ENCODE assay signal across 8 mouse cellular contexts in genomic region chr7:79504723-79505122, GRCm38 (mm10). TPM values are rescaled to one million over a fixed set of nuclear protein-coding genes. Genes with fewer than 3 reads are reported as not detected.
DNase-seq lines count a peak whose midpoint lies in the region; ATAC-seq and TF ChIP-seq lines count a peak whose summit lies in the region.

No protein-coding gene starts in this region.

- TF ChIP-seq POLR2A in brain, embryonic 14.5 days (IDR thresholded peaks at IDR 0.05; ENCODE audit: borderline replicate concordance, extremely low read depth, insufficient read depth, insufficient read length, poor library complexity, severe bottlenecking) = peak; percentile 97

- H3K27me3 ChIP-seq in forebrain, embryonic 10.5 days (ENCODE audit: poor library complexity, severe bottlenecking) = peaks cover 100% of the 10 kb centered on the region
- peaks cover 100% of the 10 kb centered on the region for H3K27me3 ChIP-seq in intestine, embryonic 15.5 days (replicated peaks)
- peaks cover 17% of the 10 kb centered on the region; the same call in 1 of the 2 replicates for H3K27me3 ChIP-seq in midbrain, postnatal 0 days (ENCODE audit: insufficient read depth, low read length)

- in situ Hi-C loops in ES-E14 (cut with MboI; ENCODE audit: low sequenced_read_pairs in 2 of 2, unreplicated experiment in 2 of 2) = no loop called here

- intact Hi-C loops in left cerebral cortex, postnatal 4 days (cut with DNase I) = loop anchor here (5.0 kb wide), 1 partner anchor 38 kb away; no protein-coding TSS in a partner anchor

- peak overlapping the region; percentile 68 for H3K4me2 ChIP-seq in intestine, embryonic 15.5 days (replicated peaks)
- peak overlapping the region; percentile 90 for H3K4me2 ChIP-seq in midbrain, postnatal 0 days (ENCODE audit: low read depth, low read length, poor library complexity, severe bottlenecking)

- H3K27ac ChIP-seq in ES-E14 (ENCODE audit: insufficient read depth, low read depth, low read length, poor library complexity, severe bottlenecking) = no peak overlapping the region
- H3K27ac ChIP-seq in forebrain, embryonic 10.5 days = peak overlapping the region; percentile 98
- H3K27ac ChIP-seq in intestine, embryonic 15.5 days = no peak overlapping the region
- peak overlapping the region; percentile 85 for H3K27ac ChIP-seq in midbrain, postnatal 0 days (ENCODE audit: low read depth, low read length)

- H3K4me3 ChIP-seq in ES-E14 (ENCODE audit: insufficient read depth in 1 of 2, low read depth in 1 of 2, low read length in 2 of 2, poor library complexity in 1 of 2, severe bottlenecking in 1 of 2) = peak overlapping the region; percentile 64 to 68
- peak overlapping the region; percentile 86 for H3K4me3 ChIP-seq in forebrain, embryonic 10.5 days
- H3K4me3 ChIP-seq in intestine, embryonic 15.5 days (replicated peaks) = peak overlapping the region; percentile 38
- H3K4me3 ChIP-seq in midbrain, postnatal 0 days (ENCODE audit: low read depth, low read length) = peak overlapping the region; percentile 78

- ATAC-seq in intestine, embryonic 15.5 days = peak; percentile 76
- ATAC-seq in midbrain, postnatal 0 days (ENCODE audit: low FRiP score) = peak; percentile 86

- WGBS in forebrain, embryonic 10.5 days = under 1% methylated on average over 34 of the region's 42 CpGs
- under 1% methylated on average over 42 of the region's 42 CpGs for WGBS in intestine, embryonic 15.5 days
- under 1% methylated on average over 32 of the region's 42 CpGs for WGBS in midbrain, postnatal 0 days

- peak overlapping the region; percentile 55 for H3K9ac ChIP-seq in ES-E14 (ENCODE audit: insufficient read depth, low read depth, low read length, poor library complexity, severe bottlenecking)
- H3K9ac ChIP-seq in intestine, embryonic 15.5 days = no peak overlapping the region
- peak overlapping the region; percentile 96 for H3K9ac ChIP-seq in midbrain, postnatal 0 days (replicated peaks; ENCODE audit: low read length, poor library complexity, severe bottlenecking)

- no peaks in the 10 kb centered on the region; the same call in 1 of the 2 replicates for H3K36me3 ChIP-seq in ES-E14 (ENCODE audit: control insufficient read depth, insufficient read depth, low read length, poor library complexity, severe bottlenecking)
- peaks cover 82% of the 10 kb centered on the region for H3K36me3 ChIP-seq in forebrain, embryonic 10.5 days (replicated peaks)
- no peaks in the 10 kb centered on the region for H3K36me3 ChIP-seq in intestine, embryonic 15.5 days
- H3K36me3 ChIP-seq in midbrain, postnatal 0 days (ENCODE audit: insufficient read depth, low read length) = no peaks in the 10 kb centered on the region

- peaks cover 0 to 12% of the 10 kb centered on the region in 2 experiments; a peak in 2 of 4 replicates for H3K4me1 ChIP-seq in ES-E14 (ENCODE audit: control insufficient read depth in 2 of 2, insufficient read depth in 2 of 2, low read length in 2 of 2, poor library complexity in 1 of 2)
- H3K4me1 ChIP-seq in forebrain, embryonic 10.5 days = peaks cover 88% of the 10 kb centered on the region
- H3K4me1 ChIP-seq in intestine, embryonic 15.5 days (replicated peaks) = peaks cover 19% of the 10 kb centered on the region
- H3K4me1 ChIP-seq in midbrain, postnatal 0 days (ENCODE audit: insufficient read depth, low read length) = peaks cover 11% of the 10 kb centered on the region; the same call in 1 of the 2 replicates

- no peak for TF ChIP-seq CTCF in brain, embryonic 14.5 days (IDR thresholded peaks at IDR 0.05; ENCODE audit: borderline replicate concordance, extremely low read depth, insufficient read depth, insufficient read length)
- no peak for TF ChIP-seq CTCF in midbrain, postnatal 0 days (IDR thresholded peaks at IDR 0.05)

- no peaks in the 10 kb centered on the region for H3K9me3 ChIP-seq in ES-E14 (ENCODE audit: control insufficient read depth, insufficient read depth, low read depth, low read length)
- H3K9me3 ChIP-seq in forebrain, embryonic 10.5 days = no peaks in the 10 kb centered on the region
- H3K9me3 ChIP-seq in intestine, embryonic 15.5 days = no peaks in the 10 kb centered on the region
- no peaks in the 10 kb centered on the region for H3K9me3 ChIP-seq in midbrain, postnatal 0 days (ENCODE audit: low read length)

- peak; percentile 88 for DNase-seq in ES-E14 (ENCODE audit: low read depth, low spot score)
- peak; percentile 98 for DNase-seq in brain, embryonic 14.5 days (ENCODE audit: low read depth)
- DNase-seq in forebrain, embryonic 10.5 days (ENCODE audit: extremely low spot score, low spot score) = peak; percentile 96
- peak; percentile 98 for DNase-seq in left cerebral cortex, postnatal 4 days
- DNase-seq in midbrain, postnatal 0 days (ENCODE audit: low spot score) = peak; percentile 97
- DNase-seq in urinary bladder, postnatal 25 days (ENCODE audit: low spot score) = no peak
- no peak for DNase-seq in urinary bladder, adult 18-20 months (ENCODE audit: low spot score in 2 of 2)

TF ChIP-seq in ES-E14, 5 proteins besides CTCF, POLR2A, EP300 and RAD21:
- TF ChIP-seq ZC3H11A (IDR thresholded peaks at IDR 0.05; ENCODE audit: borderline replicate concordance, low read depth, low read length) (no peak), CHD2 (IDR thresholded peaks at IDR 0.05; ENCODE audit: low read depth, low read length) (no peak), HCFC1 (IDR thresholded peaks at IDR 0.05; ENCODE audit: borderline replicate concordance, insufficient read depth, low read length) (0 out of 2 replicates have a peak, but pooled peaks have one; percentile 23)

RNA-seq across cellular contexts. Expression of gene Polg, which starts 38.6 kb away (rescaled TPM):
- total RNA-seq in ES-E14 (2012; rRNA removed) = 163 and 240 TPM in 2 replicates
- polyA plus RNA-seq in brain, embryonic 14.5 days (2012; rRNA removed) = 44.7 and 55.4 TPM in 2 replicates
- 42.1 and 46.4 TPM in 2 replicates for polyA plus RNA-seq in forebrain, embryonic 10.5 days (2016; fragmentation: Nextera tagmentation; extraction: Ambion mirVana)
- polyA plus RNA-seq in intestine, embryonic 15.5 days (2015; fragmentation: Nextera tagmentation; extraction: Ambion mirVana) = 34.7 and 39.9 TPM in 2 replicates
- 10 to 100 TPM; 75.8 to 80.6 TPM for total RNA-seq in left cerebral cortex, postnatal 4 days (2021)
- total RNA-seq in midbrain, postnatal 0 days (2014; rRNA removed) = 46.5 and 49.4 TPM in 2 replicates
- polyA plus RNA-seq in midbrain, postnatal 0 days (2015; fragmentation: Nextera tagmentation; extraction: Ambion mirVana) = 16.9 and 18.6 TPM in 2 replicates

Comparison
In these comparisons a context has a peak if more than half of its experiments do, and no peak if none do; other contexts are left out.
1. DNase-seq: peak in ES-E14 (single experiment), brain, embryonic 14.5 days (single experiment), forebrain, embryonic 10.5 days (single experiment), left cerebral cortex, postnatal 4 days (single experiment) and midbrain, postnatal 0 days (single experiment); none in urinary bladder, postnatal 25 days (single experiment) and urinary bladder, adult 18-20 months (0 of 2).
2. H3K27ac ChIP-seq: peak in forebrain, embryonic 10.5 days (single experiment) and midbrain, postnatal 0 days (single experiment); none in ES-E14 (single experiment) and intestine, embryonic 15.5 days (single experiment).
3. Peak in every context shown above with its lines, with median percentiles within 50 percentile points of each other: H3K4me3 ChIP-seq.